Mouse (Mus musculus) lung, adult 2 months (tissue): Measurements from ENCODE around the gene Ramp3. TPM values are rescaled to one million over a fixed set of nuclear protein-coding genes. Genes with fewer than 3 reads are reported as not detected.
A peak's percentile ranks its signal among the peaks of the same experiment; 100 is the strongest.

Experiments used
- DNase-seq: peaks from one replicate; pipeline ENCODE4 v3.0.0; 2022
- H3K4me1 ChIP-seq: fragments of 200-500 bp; 2 replicates; pipeline ENCODE4 v1.6.1; 2011; ENCODE audit warnings: low read length; ENCODE audit not compliant: control insufficient read depth, insufficient read depth
- H3K4me3 ChIP-seq: fragments of 200-500 bp; replicated peaks from 2 replicates; pipeline ENCODE3; 2011; ENCODE audit warnings: low read depth, mild to moderate bottlenecking, control low read depth, low read length; ENCODE audit errors: extremely low read depth
- CTCF ChIP-seq: fragments of 200-500 bp; IDR thresholded peaks from 2 replicates; pipeline ENCODE4 v1.5.1; 2011; ENCODE audit warnings: mild to moderate bottlenecking, low read length, control low read depth; ENCODE audit not compliant: insufficient read depth
- POLR2A ChIP-seq: fragments of 200-500 bp; IDR thresholded peaks from 2 replicates; pipeline ENCODE4 v1.6.1; 2011; ENCODE audit warnings: low read depth, mild to moderate bottlenecking, control low read depth, low read length, borderline replicate concordance; ENCODE audit errors: extremely low read depth
- WGBS: fragments of 180-500 bp; shearing (Covaris S2); methylation state at CpG from one replicate; pipeline ENCODE4 v1.1.7; 2018; 5-methylcytosine and 5-hydroxymethylcytosine counted together
- polyA plus RNA-seq: library from polyadenylated mRNA; depleted of rRNA; stranded (reverse); fragments of >200 nt; gene quantifications from 2 replicates; pipeline ENCODE4 v1.2.3, GENCODE M21; 2012

Ramp3 gene
- polyA plus RNA-seq, 1 experiment: 8.7 TPM

DNA sequence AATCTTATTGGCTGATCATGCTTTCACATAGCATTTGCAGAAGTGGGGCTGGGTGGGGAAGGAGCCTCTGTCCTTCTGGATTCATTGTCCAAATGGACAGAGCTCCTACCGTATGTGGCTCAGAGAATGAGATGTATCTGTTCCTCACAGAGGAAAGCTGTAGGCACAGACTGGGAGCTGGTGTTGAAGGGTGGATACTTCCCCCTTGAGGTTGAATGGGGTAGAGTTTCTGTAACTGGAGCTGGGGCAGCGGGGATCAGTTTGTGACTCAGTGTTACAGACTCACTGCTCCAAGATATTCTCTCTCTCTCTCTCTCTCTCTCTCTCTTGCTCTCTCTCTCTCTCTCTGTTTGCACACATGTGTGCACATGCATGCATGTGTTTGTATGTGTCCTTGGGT, 11.7 kb downstream of the Ramp3 start:
- Histone ChIP-seq H3K4me1 (0 out of 2 replicates have a peak, but pooled peaks cover 4% of the 10 kb centered on the region), H3K4me3 (no peak overlapping the region)
- no peak for DNase-seq
- TF ChIP-seq POLR2A: no peak
- TF ChIP-seq CTCF: no peak
- 54% methylated on average over 2 of the region's 2 CpGs for WGBS

DNA sequence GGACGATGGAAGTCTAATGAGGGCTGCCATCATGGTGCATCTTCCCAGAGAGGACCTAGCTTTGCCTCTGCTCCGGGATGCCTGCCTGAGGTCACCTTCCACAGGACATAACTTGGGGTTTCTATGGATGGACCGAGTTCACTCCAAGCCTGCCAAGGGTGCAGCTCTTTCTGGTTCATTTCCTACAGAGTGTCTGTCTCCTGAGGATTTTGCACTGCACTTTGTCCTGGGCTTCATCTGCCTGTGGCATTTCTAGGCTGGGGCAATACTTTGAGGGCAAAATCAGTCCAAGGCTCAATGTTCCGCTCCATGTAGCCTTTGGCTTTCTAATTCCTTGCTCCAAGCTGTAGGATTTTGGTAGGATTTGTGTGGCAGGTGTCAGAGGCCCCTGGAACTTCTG, 12.5 kb downstream of the Ramp3 start:
- H3K4me1 ChIP-seq: peaks cover 6% of the 10 kb centered on the region; the same call in 1 of the 2 replicates
- DNase-seq: no peak
- 82% methylated on average over 4 of the region's 4 CpGs for WGBS
- no peak for TF ChIP-seq POLR2A
- TF ChIP-seq CTCF: no peak
- H3K4me3 ChIP-seq: no peak overlapping the region

DNA sequence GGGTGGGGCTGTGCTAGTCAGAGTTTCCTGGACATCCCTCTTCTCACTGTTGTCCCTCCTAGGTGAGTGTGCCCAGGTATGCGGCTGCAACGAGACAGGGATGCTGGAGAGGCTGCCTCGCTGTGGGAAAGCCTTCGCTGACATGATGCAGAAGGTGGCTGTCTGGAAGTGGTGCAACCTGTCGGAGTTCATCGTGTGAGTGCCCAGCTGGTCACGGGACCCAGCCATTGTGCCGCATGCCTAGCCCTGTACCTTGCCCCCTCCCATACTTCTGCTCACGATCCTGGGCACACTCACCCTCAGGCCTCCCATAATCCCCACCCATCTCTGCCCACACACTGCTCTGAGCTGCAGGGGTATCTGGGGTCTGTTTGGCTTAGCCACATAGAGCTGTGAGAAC, 16.4 kb downstream of the Ramp3 start:
- Histone ChIP-seq H3K4me1 (peaks cover 8% of the 10 kb centered on the region; the same call in 1 of the 2 replicates), H3K4me3 (no peak overlapping the region)
- WGBS: 88% methylated on average over 9 of the region's 9 CpGs
- TF ChIP-seq POLR2A (no peak), CTCF (no peak)
- no peak for DNase-seq

DNA sequence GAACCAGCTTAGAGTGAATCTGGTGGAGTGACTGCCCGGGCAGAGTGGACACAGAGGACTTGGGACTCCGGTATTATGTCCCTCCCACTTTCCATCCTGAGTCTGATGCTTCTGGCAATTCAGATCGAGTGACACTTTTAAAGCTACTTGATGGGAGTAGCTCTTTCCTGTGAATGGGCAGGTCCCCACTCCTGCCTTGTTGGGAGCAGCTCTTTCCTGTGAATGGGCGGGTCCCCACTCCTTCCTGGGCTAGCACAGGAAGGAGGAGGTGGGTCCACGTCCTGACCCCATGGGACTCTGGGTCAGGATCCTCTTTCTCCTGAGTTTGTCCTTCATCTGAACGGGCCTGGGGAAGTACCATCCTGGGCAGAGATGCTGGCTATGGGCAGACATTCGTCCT, 17.1 kb downstream of the Ramp3 start:
- no peak for TF ChIP-seq CTCF
- no peak for TF ChIP-seq POLR2A
- Histone ChIP-seq H3K4me3 (no peak overlapping the region), H3K4me1 (peaks cover 9% of the 10 kb centered on the region; the same call in 1 of the 2 replicates)
- WGBS: 40% methylated on average over 7 of the region's 7 CpGs
- DNase-seq: no peak

DNA sequence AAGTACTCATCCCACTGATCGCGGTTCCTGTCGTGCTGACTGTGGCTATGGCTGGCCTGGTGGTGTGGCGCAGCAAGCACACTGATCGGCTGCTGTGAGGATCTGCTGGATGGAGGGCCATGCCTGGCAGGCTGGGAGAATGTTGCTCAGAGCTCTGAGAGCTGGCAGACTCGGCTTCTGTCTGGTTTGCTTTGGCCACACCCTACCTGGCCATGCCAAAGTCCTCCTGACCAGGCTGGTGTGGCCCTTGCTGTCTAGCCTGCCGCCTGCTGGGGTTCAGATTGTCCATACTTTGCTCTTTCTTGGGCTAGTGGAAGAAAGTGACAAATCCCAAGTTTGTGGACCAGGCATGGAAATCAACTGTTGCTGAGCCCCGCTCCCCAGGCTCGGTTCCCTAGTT, 18.3 kb downstream of the Ramp3 start:
- Histone ChIP-seq H3K4me3 (no peak overlapping the region), H3K4me1 (peaks cover 11% of the 10 kb centered on the region; the same call in 1 of the 2 replicates)
- WGBS: 87% methylated on average over 9 of the region's 9 CpGs
- no peak for TF ChIP-seq CTCF
- TF ChIP-seq POLR2A: no peak
- DNase-seq: no peak

DNA sequence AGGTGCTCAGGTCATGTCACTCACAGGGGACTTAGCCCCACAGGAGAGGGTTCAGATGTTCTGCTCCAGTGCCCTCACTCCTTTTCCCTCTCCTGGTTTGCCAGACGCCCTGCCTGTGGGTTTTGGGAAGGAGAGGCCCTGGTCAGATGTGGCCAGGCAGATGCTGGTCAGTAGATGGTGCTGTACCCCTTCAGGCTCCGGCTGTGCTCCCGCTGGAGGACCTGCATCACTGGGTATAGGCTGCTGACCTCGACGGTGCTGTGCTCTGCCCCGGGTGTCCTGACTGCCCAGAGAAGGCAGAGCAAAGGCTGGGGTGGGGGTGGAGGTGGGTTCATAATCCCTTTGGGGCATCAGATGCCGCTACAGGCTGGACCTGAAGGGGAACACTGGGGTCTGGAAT, 19.2 kb downstream of the Ramp3 start:
- Histone ChIP-seq H3K4me1 (peaks cover 11% of the 10 kb centered on the region; the same call in 1 of the 2 replicates), H3K4me3 (no peak overlapping the region)
- peak; percentile 51 for TF ChIP-seq CTCF
- TF ChIP-seq POLR2A: no peak
- DNase-seq: no peak
- WGBS: 31% methylated on average over 7 of the region's 7 CpGs

DNA sequence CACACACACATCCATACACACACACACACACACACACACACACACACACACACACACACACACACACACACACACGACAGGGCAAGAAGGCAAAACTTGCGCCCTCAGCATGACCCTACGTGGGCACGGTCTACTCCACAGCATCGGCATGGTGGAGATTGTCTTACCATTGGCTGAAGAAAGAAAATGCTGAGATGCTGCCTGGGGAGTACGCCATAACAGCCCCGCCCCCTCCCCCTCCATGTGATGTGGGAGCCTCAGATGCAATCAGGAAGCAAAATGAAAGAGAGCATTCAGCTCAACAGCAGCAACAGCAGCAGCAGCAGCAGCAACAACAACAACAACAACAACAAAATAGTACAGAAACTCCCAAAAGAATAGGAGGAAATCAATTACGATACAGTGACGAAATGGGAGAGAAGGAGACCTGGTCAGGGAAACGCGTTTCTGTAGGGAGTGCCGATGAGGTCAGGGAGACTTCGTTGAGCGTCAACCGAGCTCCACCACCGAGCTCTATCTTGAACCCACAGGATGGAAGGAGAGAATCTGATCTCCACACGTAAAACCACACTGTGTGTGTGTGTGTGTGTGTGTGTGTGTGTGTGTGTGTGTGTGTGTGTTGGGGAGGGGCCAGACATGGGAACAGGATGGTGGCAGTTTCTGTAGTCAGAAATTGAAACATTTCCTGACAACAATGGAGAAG, 21.5 kb downstream of the Ramp3 start:
- TF ChIP-seq POLR2A: no peak
- no peak for TF ChIP-seq CTCF
- peaks cover 8% of the 10 kb centered on the region; the same call in 1 of the 2 replicates for H3K4me1 ChIP-seq
- peak overlapping the region; percentile 51 for H3K4me3 ChIP-seq
- no peak for DNase-seq
- WGBS: 33% methylated on average over 17 of the region's 17 CpGs

DNA sequence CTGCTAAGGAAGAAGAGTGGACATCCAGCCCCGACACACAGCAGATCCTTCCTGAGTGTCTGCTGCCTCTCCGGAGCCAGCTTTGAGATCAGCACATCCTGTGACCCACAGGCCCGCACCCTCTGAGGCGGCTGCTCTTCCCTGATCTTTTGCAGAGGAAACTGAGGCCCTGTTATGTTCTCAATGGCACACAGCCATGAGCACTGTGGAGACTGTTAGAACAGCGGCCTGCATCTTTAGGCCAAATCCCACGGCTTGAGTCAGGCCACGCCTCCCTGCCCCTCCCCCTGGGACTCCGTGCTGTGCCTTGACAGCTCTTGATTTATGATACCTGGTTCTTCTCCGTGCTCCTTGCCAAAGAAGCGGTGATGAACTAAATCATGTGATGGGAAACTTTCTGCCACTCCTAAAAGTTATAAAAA, 22.1 kb downstream of the Ramp3 start:
- TF ChIP-seq CTCF (no peak), POLR2A (peak; percentile 38; the same call in 1 of the 2 replicates)
- Histone ChIP-seq H3K4me3 (no peak overlapping the region), H3K4me1 (peaks cover 7% of the 10 kb centered on the region; the same call in 1 of the 2 replicates)
- WGBS: 4% methylated on average over 10 of the region's 10 CpGs
- DNase-seq: peak; percentile 21

DNA sequence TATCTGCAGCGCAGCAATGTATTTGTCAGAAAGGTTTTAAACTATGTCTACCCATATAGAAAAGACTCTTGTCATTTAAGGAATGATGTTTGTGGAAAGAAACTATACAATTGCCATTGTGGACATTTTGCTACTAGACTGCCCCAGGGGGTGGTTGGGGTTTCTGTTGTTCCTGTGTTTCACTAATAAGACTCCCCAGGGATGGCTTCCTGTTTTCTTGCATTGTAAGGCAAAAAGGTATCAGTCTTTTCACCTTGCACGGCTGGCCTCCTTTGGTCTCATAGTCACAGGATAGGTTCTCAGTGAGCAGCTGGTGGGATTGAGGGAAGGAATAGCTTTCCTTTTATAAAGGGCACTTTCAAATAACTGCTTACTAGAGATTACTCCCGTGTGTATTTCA, 26.4 kb downstream of the Ramp3 start:
- no peak overlapping the region for H3K4me3 ChIP-seq
- WGBS: 74% methylated on average over 3 of the region's 3 CpGs

DNA sequence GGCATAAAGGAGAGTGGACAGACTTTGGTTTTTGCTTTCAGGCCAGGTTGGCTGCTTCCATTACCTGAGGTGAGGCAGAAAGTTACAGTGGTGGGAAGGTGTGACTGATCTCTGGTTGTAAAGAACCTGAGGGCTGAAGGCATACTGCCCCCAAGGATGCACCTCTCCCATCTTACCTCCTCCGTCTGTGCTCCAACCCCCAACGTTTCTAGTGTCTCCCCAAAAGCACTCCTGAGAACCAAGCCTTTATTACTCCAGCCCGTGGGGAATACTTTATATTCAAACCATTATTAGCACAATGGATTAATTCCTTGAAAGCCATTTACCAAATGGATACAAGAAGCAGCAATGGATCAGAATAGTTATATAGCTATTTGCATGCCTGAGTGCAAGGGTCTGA, 30.6 kb downstream of the Ramp3 start:
- DNase-seq: no peak
- TF ChIP-seq POLR2A (no peak), CTCF (no peak)
- Histone ChIP-seq H3K4me3 (no peak overlapping the region), H3K4me1 (no peaks in the 10 kb centered on the region)
- WGBS: 73% methylated on average over 3 of the region's 3 CpGs

More for the DNA sequence above, 26.4 kb downstream of the Ramp3 start:
- H3K4me1 ChIP-seq: peaks cover 3% of the 10 kb centered on the region; the same call in 1 of the 2 replicates
- DNase-seq: no peak
- TF ChIP-seq POLR2A (no peak), CTCF (no peak)
